Mouse (Mus musculus): ENCODE measurements around the gene Amotl2. TPM values are rescaled to one million over a fixed set of nuclear protein-coding genes. Genes with fewer than 3 reads are reported as not detected.

Amotl2 gene
- 5.7 and 6.5 TPM in 2 replicates for polyA plus RNA-seq (2015; fragmentation: Nextera tagmentation; extraction: Ambion mirVana)

- DNase-seq (no peak), ATAC-seq (no peak)
- H3K36me3 ChIP-seq (replicated peaks; ENCODE audit: insufficient read depth, low read length) = peaks cover 2% of the 10 kb centered on the region; the same call in 1 of the 2 replicates
- peak within 1 kb of the TSS; percentile 81 for H3K9ac ChIP-seq (replicated peaks)
- H3K9me3 ChIP-seq (ENCODE audit: low read length) = no peaks in the 10 kb centered on the region
- H3K4me2 ChIP-seq (ENCODE audit: low read depth, low read length) = peak within 1 kb of the TSS; percentile 81
- peak within 1 kb of the TSS; percentile 61 for H3K4me3 ChIP-seq (ENCODE audit: low read depth, low read length)
- 10% methylated on average over 22 of the region's 22 CpGs for WGBS (ENCODE audit: insufficient replicate concordance)
- H3K27ac ChIP-seq (ENCODE audit: low read depth) = peak within 1 kb of the TSS; percentile 92
- TF ChIP-seq CTCF (IDR thresholded peaks at IDR 0.05; ENCODE audit: low read depth) = no peak
- no peak for TF ChIP-seq EP300 (IDR thresholded peaks at IDR 0.05; ENCODE audit: low read depth)
- peaks cover 40% of the 10 kb centered on the region for H3K4me1 ChIP-seq (ENCODE audit: insufficient read depth)
- H3K27me3 ChIP-seq (ENCODE audit: insufficient read depth, low read length) = peaks cover 12% of the 10 kb centered on the region; the same call in 1 of the 2 replicates
Measured at GRCm38 (mm10) chr9:102716481-102717163, at the start of gene Amotl2. TSS of gene Amotl2 (plus strand) at chr9:102716672.

GRCm38 (mm10) chr9:102668115-102668514 lies 48.4 kb upstream of the Amotl2 start:
- 51% methylated on average over 6 of the region's 6 CpGs for WGBS (ENCODE audit: insufficient replicate concordance)
- no peak overlapping the region for H3K9ac ChIP-seq (replicated peaks)
- H3K4me2 ChIP-seq (ENCODE audit: low read depth, low read length) = no peak overlapping the region
- DNase-seq (no peak), ATAC-seq (no peak)
- no peaks in the 10 kb centered on the region for H3K9me3 ChIP-seq (ENCODE audit: low read length)
- H3K4me3 ChIP-seq (ENCODE audit: low read depth, low read length) = no peak overlapping the region
- TF ChIP-seq CTCF (IDR thresholded peaks at IDR 0.05; ENCODE audit: low read depth) = no peak
- no peak overlapping the region for H3K27ac ChIP-seq (ENCODE audit: low read depth)
- H3K36me3 ChIP-seq (replicated peaks; ENCODE audit: insufficient read depth, low read length) = no peaks in the 10 kb centered on the region
- no peaks in the 10 kb centered on the region for H3K4me1 ChIP-seq (ENCODE audit: insufficient read depth)
- no peaks in the 10 kb centered on the region for H3K27me3 ChIP-seq (ENCODE audit: insufficient read depth, low read length)

- no peaks in the 10 kb centered on the region for H3K4me1 ChIP-seq (ENCODE audit: insufficient read depth)
- H3K9ac ChIP-seq (replicated peaks) = no peak overlapping the region
- no peak overlapping the region for H3K4me2 ChIP-seq (ENCODE audit: low read depth, low read length)
- ATAC-seq = no peak
- 80% methylated on average over 12 of the region's 12 CpGs for WGBS (ENCODE audit: insufficient replicate concordance)
- H3K27me3 ChIP-seq (ENCODE audit: insufficient read depth, low read length) = no peaks in the 10 kb centered on the region
- no peak overlapping the region for H3K27ac ChIP-seq (ENCODE audit: low read depth)
- DNase-seq = no peak
- no peak overlapping the region for H3K4me3 ChIP-seq (ENCODE audit: low read depth, low read length)
- no peaks in the 10 kb centered on the region for H3K9me3 ChIP-seq (ENCODE audit: low read length)
- TF ChIP-seq CTCF (IDR thresholded peaks at IDR 0.05; ENCODE audit: low read depth) (no peak), EP300 (IDR thresholded peaks at IDR 0.05; ENCODE audit: low read depth) (no peak)
- no peaks in the 10 kb centered on the region for H3K36me3 ChIP-seq (replicated peaks; ENCODE audit: insufficient read depth, low read length)
Measured at GRCm38 (mm10) chr9:102668906-102669305, 47.6 kb upstream of the Amotl2 start.

- ATAC-seq = no peak
- H3K9ac ChIP-seq (replicated peaks) = no peak overlapping the region
- H3K27me3 ChIP-seq (ENCODE audit: insufficient read depth, low read length) = no peaks in the 10 kb centered on the region
- H3K4me1 ChIP-seq (ENCODE audit: insufficient read depth) = no peaks in the 10 kb centered on the region
- no peaks in the 10 kb centered on the region for H3K36me3 ChIP-seq (replicated peaks; ENCODE audit: insufficient read depth, low read length)
- no peak overlapping the region for H3K27ac ChIP-seq (ENCODE audit: low read depth)
- no peak for TF ChIP-seq EP300 (IDR thresholded peaks at IDR 0.05; ENCODE audit: low read depth)
- no peak for TF ChIP-seq CTCF (IDR thresholded peaks at IDR 0.05; ENCODE audit: low read depth)
- DNase-seq = no peak
- H3K4me3 ChIP-seq (ENCODE audit: low read depth, low read length) = no peak overlapping the region
- 76% methylated on average over 7 of the region's 7 CpGs for WGBS (ENCODE audit: insufficient replicate concordance)
- no peaks in the 10 kb centered on the region for H3K9me3 ChIP-seq (ENCODE audit: low read length)
- H3K4me2 ChIP-seq (ENCODE audit: low read depth, low read length) = no peak overlapping the region
Measured at GRCm38 (mm10) chr9:102673381-102673780, 43.1 kb upstream of the Amotl2 start.

- Histone ChIP-seq H3K4me3 (ENCODE audit: low read depth, low read length) (no peak overlapping the region), H3K9ac (replicated peaks) (no peak overlapping the region), H3K27ac (ENCODE audit: low read depth) (no peak overlapping the region), H3K27me3 (ENCODE audit: insufficient read depth, low read length) (no peaks in the 10 kb centered on the region), H3K4me1 (ENCODE audit: insufficient read depth) (no peaks in the 10 kb centered on the region), H3K36me3 (replicated peaks; ENCODE audit: insufficient read depth, low read length) (no peaks in the 10 kb centered on the region), H3K4me2 (ENCODE audit: low read depth, low read length) (no peak overlapping the region), H3K9me3 (ENCODE audit: low read length) (no peaks in the 10 kb centered on the region)
- ATAC-seq (no peak), DNase-seq (no peak)
- TF ChIP-seq CTCF (IDR thresholded peaks at IDR 0.05; ENCODE audit: low read depth) = no peak
- no peak for TF ChIP-seq EP300 (IDR thresholded peaks at IDR 0.05; ENCODE audit: low read depth)
- 67% methylated on average over 5 of the region's 5 CpGs for WGBS (ENCODE audit: insufficient replicate concordance)
Measured at GRCm38 (mm10) chr9:102675922-102676321, 40.5 kb upstream of the Amotl2 start.

- Histone ChIP-seq H3K9me3 (ENCODE audit: low read length) (no peaks in the 10 kb centered on the region), H3K36me3 (replicated peaks; ENCODE audit: insufficient read depth, low read length) (no peaks in the 10 kb centered on the region), H3K27me3 (ENCODE audit: insufficient read depth, low read length) (no peaks in the 10 kb centered on the region), H3K27ac (ENCODE audit: low read depth) (no peak overlapping the region), H3K4me1 (ENCODE audit: insufficient read depth) (no peaks in the 10 kb centered on the region), H3K9ac (replicated peaks) (no peak overlapping the region), H3K4me2 (ENCODE audit: low read depth, low read length) (no peak overlapping the region), H3K4me3 (ENCODE audit: low read depth, low read length) (no peak overlapping the region)
- WGBS (ENCODE audit: insufficient replicate concordance) = 45% methylated on average over 7 of the region's 7 CpGs
- DNase-seq (no peak), ATAC-seq (no peak)
- TF ChIP-seq EP300 (IDR thresholded peaks at IDR 0.05; ENCODE audit: low read depth) (no peak), CTCF (IDR thresholded peaks at IDR 0.05; ENCODE audit: low read depth) (no peak)
Measured at GRCm38 (mm10) chr9:102681470-102681869, 35.0 kb upstream of the Amotl2 start.

All from liver, postnatal 0 days (tissue).